Mouse (Mus musculus) neural tube, embryonic 15.5 days (tissue): ENCODE data around the gene Sorcs1. TPM values are rescaled to one million over a fixed set of nuclear protein-coding genes. Genes with fewer than 3 reads are reported as not detected.

Experiments
- ATAC-seq: fragments of 200-750 bp; cut with Nextera tagmentation; 2 replicates; pipeline ENCODE4 v1.8.0; 2017; ENCODE audit warnings: mild to moderate bottlenecking, moderate TSS enrichment, moderate library complexity; ENCODE audit not compliant: low FRiP score
- H3K27ac ChIP-seq: fragments of 300-500 bp; sonication (generic); replicated peaks from 2 replicates; pipeline ENCODE4 v1.5.1; 2015; ENCODE audit warnings: mild to moderate bottlenecking, inconsistent platforms
- H3K27me3 ChIP-seq: fragments of 300-500 bp; sonication (generic); replicated peaks from 2 replicates; pipeline ENCODE4 v1.6.1; 2015; ENCODE audit warnings: inconsistent platforms
- H3K36me3 ChIP-seq: fragments of 300-500 bp; sonication (generic); 2 replicates; pipeline ENCODE4 v1.6.1; 2015; ENCODE audit warnings: inconsistent platforms
- H3K4me1 ChIP-seq: fragments of 300-500 bp; sonication (generic); 2 replicates; pipeline ENCODE4 v1.6.1; 2015; ENCODE audit warnings: inconsistent platforms
- H3K4me2 ChIP-seq: fragments of 300-500 bp; sonication (generic); 2 replicates; pipeline ENCODE4 v1.6.1; 2015; ENCODE audit warnings: inconsistent platforms, mild to moderate bottlenecking, moderate library complexity
- H3K4me3 ChIP-seq: fragments of 300-500 bp; sonication (generic); replicated peaks from 2 replicates; pipeline ENCODE4 v1.5.1; 2015; ENCODE audit warnings: mild to moderate bottlenecking, inconsistent platforms
- H3K9ac ChIP-seq: fragments of 300-500 bp; sonication (generic); replicated peaks from 2 replicates; pipeline ENCODE4 v1.6.1; 2015; ENCODE audit warnings: mild to moderate bottlenecking, inconsistent platforms
- H3K9me3 ChIP-seq: fragments of 300-500 bp; sonication (generic); replicated peaks from 2 replicates; pipeline ENCODE4 v1.6.1; 2016; ENCODE audit warnings: inconsistent platforms
- WGBS: fragments of 180-500 bp; shearing (Covaris S2); methylation state at CpG from one replicate; pipeline ENCODE4 v1.1.7; 2015; ENCODE audit warnings: mixed read lengths; 5-methylcytosine and 5-hydroxymethylcytosine counted together
- polyA plus RNA-seq: library from polyadenylated mRNA; unstranded; fragments of >200 nt; fragmentation: Nextera tagmentation; extraction: Ambion mirVana; gene quantifications from 2 replicates; pipeline ENCODE4 v1.2.1, GENCODE M21; 2015

The Sorcs1 gene
- polyA plus RNA-seq, 1 experiment from 2014 or later: 20.9 TPM

GRCm38 (mm10) chr19:50534031-50534430 is 144.4 kb downstream of the Sorcs1 start:
- Histone ChIP-seq H3K4me3 (no peak overlapping the region), H3K4me2 (no peak overlapping the region), H3K9ac (no peak overlapping the region), H3K36me3 (no peaks in the 10 kb centered on the region), H3K4me1 (no peaks in the 10 kb centered on the region), H3K9me3 (no peaks in the 10 kb centered on the region), H3K27ac (no peak overlapping the region), H3K27me3 (no peaks in the 10 kb centered on the region)
- ATAC-seq: no peak
- 51% methylated on average over 5 of the region's 5 CpGs for WGBS

DNA sequence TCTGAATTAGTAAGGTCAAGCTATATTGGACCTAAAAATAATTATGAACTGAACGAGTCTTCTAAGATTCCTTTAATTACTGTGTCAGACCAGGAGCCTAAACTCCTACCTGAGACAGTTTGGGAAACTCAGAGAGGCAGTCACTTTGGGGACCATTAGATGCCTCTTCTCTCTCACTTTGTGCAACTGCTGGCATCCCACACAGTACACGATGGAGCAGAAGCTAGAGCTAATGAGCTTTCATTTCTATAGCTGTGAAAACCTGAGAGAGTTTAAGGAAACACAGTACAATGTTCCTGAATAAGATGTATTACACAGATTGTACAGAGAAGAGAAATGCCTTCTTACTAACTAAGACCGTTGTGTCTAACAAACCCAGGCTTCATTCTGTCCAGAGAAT is 150.6 kb downstream of the Sorcs1 start:
- no peak for ATAC-seq
- H3K4me2 ChIP-seq: no peak overlapping the region
- H3K9ac ChIP-seq: no peak overlapping the region
- no peaks in the 10 kb centered on the region; the same call in 1 of the 2 replicates for H3K9me3 ChIP-seq
- no peaks in the 10 kb centered on the region for H3K27me3 ChIP-seq
- no peaks in the 10 kb centered on the region for H3K4me1 ChIP-seq
- H3K36me3 ChIP-seq: no peaks in the 10 kb centered on the region
- 78% methylated on average over 3 of the region's 3 CpGs for WGBS
- H3K4me3 ChIP-seq: no peak overlapping the region
- H3K27ac ChIP-seq: no peak overlapping the region

GRCm38 (mm10) chr19:50526094-50526493 is 152.4 kb downstream of the Sorcs1 start:
- H3K9ac ChIP-seq: no peak overlapping the region
- no peak overlapping the region for H3K27ac ChIP-seq
- no peak overlapping the region for H3K4me2 ChIP-seq
- no peaks in the 10 kb centered on the region for H3K27me3 ChIP-seq
- H3K4me3 ChIP-seq: no peak overlapping the region
- ATAC-seq: no peak
- WGBS: 70% methylated on average over 8 of the region's 8 CpGs
- H3K36me3 ChIP-seq: no peaks in the 10 kb centered on the region
- H3K9me3 ChIP-seq: no peaks in the 10 kb centered on the region; the same call in 1 of the 2 replicates
- no peaks in the 10 kb centered on the region for H3K4me1 ChIP-seq

GRCm38 (mm10) chr19:50521943-50522342 is 156.5 kb downstream of the Sorcs1 start:
- Histone ChIP-seq H3K4me3 (no peak overlapping the region), H3K9me3 (no peaks in the 10 kb centered on the region; the same call in 1 of the 2 replicates), H3K27me3 (no peaks in the 10 kb centered on the region), H3K4me2 (no peak overlapping the region), H3K4me1 (no peaks in the 10 kb centered on the region), H3K9ac (no peak overlapping the region), H3K36me3 (no peaks in the 10 kb centered on the region), H3K27ac (no peak overlapping the region)
- ATAC-seq: no peak
- WGBS: 61% methylated on average over 4 of the region's 4 CpGs

GRCm38 (mm10) chr19:50515059-50515673 is 163.3 kb downstream of the Sorcs1 start:
- H3K36me3 ChIP-seq: no peaks in the 10 kb centered on the region
- ATAC-seq: peak; percentile 66
- no peak overlapping the region for H3K9ac ChIP-seq
- no peaks in the 10 kb centered on the region for H3K9me3 ChIP-seq
- no peaks in the 10 kb centered on the region for H3K27me3 ChIP-seq
- 0 out of 2 replicates have a peak overlapping the region, but pooled peaks have one; percentile 10 for H3K27ac ChIP-seq
- peaks cover 14% of the 10 kb centered on the region for H3K4me1 ChIP-seq
- WGBS: 28% methylated on average over 10 of the region's 10 CpGs
- no peak overlapping the region for H3K4me3 ChIP-seq
- peak overlapping the region; percentile 43 for H3K4me2 ChIP-seq

GRCm38 (mm10) chr19:50514309-50514830 is 164.1 kb downstream of the Sorcs1 start:
- no peak overlapping the region for H3K9ac ChIP-seq
- H3K4me2 ChIP-seq: peak overlapping the region; percentile 16; the same call in 1 of the 2 replicates
- H3K4me1 ChIP-seq: peaks cover 14% of the 10 kb centered on the region
- H3K4me3 ChIP-seq: no peak overlapping the region
- no peaks in the 10 kb centered on the region for H3K27me3 ChIP-seq
- no peak overlapping the region for H3K27ac ChIP-seq
- no peaks in the 10 kb centered on the region for H3K36me3 ChIP-seq
- ATAC-seq: no peak
- WGBS: 35% methylated on average over 8 of the region's 8 CpGs
- no peaks in the 10 kb centered on the region for H3K9me3 ChIP-seq

DNA sequence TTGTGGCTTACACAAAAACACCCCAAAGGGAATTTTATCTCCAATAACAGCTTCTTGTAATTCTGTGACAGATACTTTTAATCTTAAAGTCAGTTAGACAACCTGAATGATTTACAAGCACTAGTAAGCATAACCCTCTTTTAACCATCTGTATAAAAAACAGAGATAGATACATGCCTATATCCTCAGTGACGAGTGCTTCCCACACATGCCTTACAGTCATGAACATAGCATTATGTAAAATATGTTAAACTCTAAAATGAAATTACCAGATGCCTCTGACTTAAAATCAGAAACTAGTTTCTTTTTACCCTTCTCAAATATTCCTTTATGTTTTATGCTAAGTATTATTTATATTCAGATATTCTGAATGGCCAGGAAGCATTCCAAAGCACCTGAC is 175.6 kb downstream of the Sorcs1 start:
- Histone ChIP-seq H3K27me3 (no peaks in the 10 kb centered on the region), H3K4me1 (no peaks in the 10 kb centered on the region), H3K9ac (no peak overlapping the region), H3K4me3 (no peak overlapping the region), H3K27ac (no peak overlapping the region), H3K9me3 (no peaks in the 10 kb centered on the region), H3K36me3 (no peaks in the 10 kb centered on the region), H3K4me2 (no peak overlapping the region)
- 88% methylated on average over 1 of the region's 1 CpGs for WGBS
- no peak for ATAC-seq

GRCm38 (mm10) chr19:50491121-50491520 is 187.3 kb downstream of the Sorcs1 start:
- H3K27me3 ChIP-seq: no peaks in the 10 kb centered on the region
- H3K4me3 ChIP-seq: no peak overlapping the region
- no peaks in the 10 kb centered on the region for H3K9me3 ChIP-seq
- no peak for ATAC-seq
- peaks cover 30% of the 10 kb centered on the region for H3K4me1 ChIP-seq
- no peak overlapping the region for H3K9ac ChIP-seq
- H3K4me2 ChIP-seq: no peak overlapping the region
- H3K27ac ChIP-seq: no peak overlapping the region
- no peaks in the 10 kb centered on the region for H3K36me3 ChIP-seq
- WGBS: 85% methylated on average over 3 of the region's 3 CpGs

- H3K9ac ChIP-seq: no peak overlapping the region
- H3K27ac ChIP-seq: no peak overlapping the region
- H3K36me3 ChIP-seq: no peaks in the 10 kb centered on the region
- ATAC-seq: no peak; the same call in 1 of the 2 replicates
- H3K9me3 ChIP-seq: no peaks in the 10 kb centered on the region
- WGBS: 35% methylated on average over 2 of the region's 2 CpGs
- H3K4me1 ChIP-seq: peaks cover 30% of the 10 kb centered on the region
- H3K4me3 ChIP-seq: no peak overlapping the region
- no peak overlapping the region for H3K4me2 ChIP-seq
- H3K27me3 ChIP-seq: no peaks in the 10 kb centered on the region
Measured at GRCm38 (mm10) chr19:50490721-50491120, 187.7 kb downstream of the Sorcs1 start.

DNA sequence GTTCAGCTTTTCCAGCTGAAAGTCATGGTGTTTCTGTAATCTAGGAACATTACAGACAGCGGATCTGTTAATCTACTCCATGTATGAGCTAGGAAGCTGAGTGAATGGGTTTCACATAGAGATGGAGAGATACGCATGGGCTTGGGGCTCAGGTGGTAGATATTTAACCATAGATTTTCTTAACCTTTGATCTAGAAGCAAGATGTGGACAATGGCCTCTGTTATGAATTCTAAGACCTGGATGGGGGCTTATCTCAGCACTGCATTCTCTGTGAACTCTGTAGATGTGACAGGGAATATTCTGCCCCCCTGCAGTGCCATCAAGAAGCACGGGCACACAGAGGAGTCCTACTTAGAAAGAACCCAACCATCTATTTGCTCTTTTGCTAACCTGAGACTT is 188.7 kb downstream of the Sorcs1 start:
- peaks cover 30% of the 10 kb centered on the region for H3K4me1 ChIP-seq
- WGBS: 68% methylated on average over 3 of the region's 3 CpGs
- H3K4me2 ChIP-seq: no peak overlapping the region
- no peaks in the 10 kb centered on the region for H3K27me3 ChIP-seq
- H3K27ac ChIP-seq: no peak overlapping the region; the same call in 1 of the 2 replicates
- H3K36me3 ChIP-seq: no peaks in the 10 kb centered on the region
- H3K4me3 ChIP-seq: no peak overlapping the region
- no peak for ATAC-seq
- no peak overlapping the region for H3K9ac ChIP-seq
- H3K9me3 ChIP-seq: no peaks in the 10 kb centered on the region

GRCm38 (mm10) chr19:50488421-50488820 is 190.0 kb downstream of the Sorcs1 start:
- ATAC-seq: peak; percentile 6; the same call in 1 of the 2 replicates
- H3K9ac ChIP-seq: no peak overlapping the region
- H3K27ac ChIP-seq: 0 out of 2 replicates have a peak overlapping the region, but pooled peaks have one; percentile 37
- peak overlapping the region; percentile 42; the same call in 1 of the 2 replicates for H3K4me2 ChIP-seq
- H3K9me3 ChIP-seq: no peaks in the 10 kb centered on the region
- H3K4me3 ChIP-seq: no peak overlapping the region
- WGBS: 37% methylated on average over 6 of the region's 6 CpGs
- no peaks in the 10 kb centered on the region for H3K36me3 ChIP-seq
- no peaks in the 10 kb centered on the region for H3K27me3 ChIP-seq
- H3K4me1 ChIP-seq: peaks cover 34% of the 10 kb centered on the region

DNA sequence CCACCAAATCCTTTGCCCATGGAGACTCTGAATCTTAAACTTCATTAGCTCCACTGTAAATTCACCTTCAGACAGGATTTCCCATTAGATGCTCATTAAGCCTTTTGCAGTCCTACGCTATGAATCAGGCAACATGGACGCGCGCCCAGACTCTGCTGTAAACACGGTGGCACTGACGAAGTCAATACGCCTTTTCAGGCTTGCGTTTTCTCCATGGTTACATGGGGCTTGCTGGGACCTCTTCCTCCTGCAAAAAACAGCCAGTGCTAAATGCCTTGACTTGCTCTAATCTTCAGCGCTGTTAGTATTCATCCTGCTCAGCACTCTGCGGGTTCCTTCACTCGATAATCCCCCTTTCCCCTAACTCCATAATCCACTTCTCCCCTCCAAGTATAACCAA is 190.7 kb downstream of the Sorcs1 start:
- peak overlapping the region; percentile 42 for H3K4me2 ChIP-seq
- H3K9ac ChIP-seq: no peak overlapping the region
- H3K36me3 ChIP-seq: no peaks in the 10 kb centered on the region
- H3K9me3 ChIP-seq: no peaks in the 10 kb centered on the region
- 20% methylated on average over 11 of the region's 11 CpGs for WGBS
- no peak overlapping the region for H3K4me3 ChIP-seq
- H3K27ac ChIP-seq: peak overlapping the region; percentile 37; the same call in 1 of the 2 replicates
- H3K4me1 ChIP-seq: peaks cover 36% of the 10 kb centered on the region
- no peaks in the 10 kb centered on the region for H3K27me3 ChIP-seq
- peak; percentile 91 for ATAC-seq
